Comparison of ENCODE assay signal across 15 mouse cellular contexts in genomic region chr1:59439252-59439651, GRCm38 (mm10). TPM values are rescaled to one million over a fixed set of nuclear protein-coding genes. Genes with fewer than 3 reads are reported as not detected.
A peak's percentile ranks its signal among the peaks of the same experiment; 100 is the strongest.
DNase-seq lines count a peak whose midpoint lies in the region; ATAC-seq lines count a peak whose summit lies in the region.
"Had no signal": no experiment of that assay in that cellular context is flagged by ENCODE, and none has a peak within 500 bp of the region (broad histone marks: within the 10 kb centered on the region; RNA-seq: fewer than 3 reads in every experiment).

No protein-coding gene starts in this region.

- H3K9ac ChIP-seq in kidney, embryonic 14.5 days (ENCODE audit: low read depth, low read length): no peak overlapping the region
- H3K9ac ChIP-seq: embryonic facial prominence, embryonic 12.5 days; limb, embryonic 15.5 days; lung, embryonic 14.5 days had no signal

- no peaks in the 10 kb centered on the region for H3K27me3 ChIP-seq in kidney, embryonic 14.5 days (ENCODE audit: control insufficient read depth, insufficient read depth, low read length)
- H3K27me3 ChIP-seq in heart, embryonic 10.5 days (ENCODE audit: insufficient read depth, poor library complexity, severe bottlenecking): peaks cover 7% of the 10 kb centered on the region; the same call in 1 of the 2 replicates
- H3K27me3 ChIP-seq: embryonic facial prominence, embryonic 12.5 days; limb, embryonic 15.5 days had no signal

- peak; percentile 34 for DNase-seq in adrenal gland, postnatal 25 days
- DNase-seq in adrenal gland, adult 2 months: no peak
- DNase-seq in kidney, adult 18-20 months: peak; percentile 60
- peak; percentile 67 for DNase-seq in cerebellum, adult 9-11 months
- peak; percentile 73 for DNase-seq in kidney, postnatal 10 days
- no peak for DNase-seq in heart, adult 9 months (ENCODE audit: low spot score in 2 of 2)
- DNase-seq in heart, embryonic 10.5 days (ENCODE audit: low spot score): no peak
- DNase-seq: heart, postnatal 4 days; layer of hippocampus, postnatal 36 days; lung, embryonic 14.5 days; right cerebral cortex, postnatal 25 days had no signal

- no peak overlapping the region for H3K27ac ChIP-seq in kidney, embryonic 14.5 days (ENCODE audit: low read depth, low read length)
- no peak overlapping the region for H3K27ac ChIP-seq in heart, embryonic 10.5 days
- H3K27ac ChIP-seq: embryonic facial prominence, embryonic 12.5 days; limb, embryonic 15.5 days had no signal

- H3K36me3 ChIP-seq in kidney, embryonic 14.5 days (ENCODE audit: control insufficient read depth, insufficient read depth, low read length): no peaks in the 10 kb centered on the region
- H3K36me3 ChIP-seq in heart, embryonic 10.5 days: no peaks in the 10 kb centered on the region
- H3K36me3 ChIP-seq: embryonic facial prominence, embryonic 12.5 days; limb, embryonic 15.5 days had no signal

- 71% methylated on average over 2 of the region's 2 CpGs for WGBS in kidney, embryonic 14.5 days
- 73% methylated on average over 2 of the region's 2 CpGs for WGBS in heart, embryonic 10.5 days

- no peak overlapping the region for H3K4me2 ChIP-seq in kidney, embryonic 14.5 days (replicated peaks; ENCODE audit: low read depth, low read length)
- H3K4me2 ChIP-seq: embryonic facial prominence, embryonic 12.5 days; limb, embryonic 15.5 days; lung, embryonic 14.5 days had no signal

- no peak for ATAC-seq in kidney, embryonic 14.5 days (ENCODE audit: low FRiP score, low TSS enrichment)

- H3K9me3 ChIP-seq in kidney, embryonic 14.5 days (ENCODE audit: control insufficient read depth, low read length): no peaks in the 10 kb centered on the region
- H3K9me3 ChIP-seq in heart, embryonic 10.5 days: no peaks in the 10 kb centered on the region
- H3K9me3 ChIP-seq: embryonic facial prominence, embryonic 12.5 days; limb, embryonic 15.5 days had no signal

- peaks cover 8% of the 10 kb centered on the region; the same call in 1 of the 2 replicates for H3K4me1 ChIP-seq in kidney, embryonic 14.5 days (ENCODE audit: control insufficient read depth, insufficient read depth, low read length)
- peaks cover 6% of the 10 kb centered on the region; the same call in 1 of the 2 replicates for H3K4me1 ChIP-seq in heart, embryonic 10.5 days

- no peak overlapping the region for H3K4me3 ChIP-seq in kidney, embryonic 14.5 days (ENCODE audit: low read length)
- H3K4me3 ChIP-seq in heart, embryonic 10.5 days: no peak overlapping the region
- H3K4me3 ChIP-seq: embryonic facial prominence, embryonic 12.5 days; limb, embryonic 15.5 days; myocyte had no signal

RNA-seq across cellular contexts. Expression of gene Fzd7, which starts 43.0 kb away (rescaled TPM):
- 12.7 and 17.9 TPM in 2 replicates for total RNA-seq in adrenal gland, postnatal 25 days (2021)
- 10 to 100 TPM in 1 of 2 experiments, 1 to 10 TPM in 1; 9.9 to 16.7 TPM for total RNA-seq in adrenal gland, adult 2 months (2021)
- polyA plus RNA-seq in adrenal gland, adult 2 months (2012; rRNA removed): 20.1 and 22.0 TPM in 2 replicates
- polyA plus RNA-seq in kidney, embryonic 14.5 days (2014; fragmentation: Nextera tagmentation; extraction: Ambion mirVana): 20.1 and 29.2 TPM in 2 replicates
- polyA plus RNA-seq in heart, embryonic 10.5 days (2016; fragmentation: Nextera tagmentation; extraction: Ambion mirVana): 4.2 and 13.0 TPM in 2 replicates

Comparison
In these comparisons a context has a peak if more than half of its experiments do, and no peak if none do; other contexts are left out.
1. DNase-seq: peak in adrenal gland, postnatal 25 days (single experiment), kidney, adult 18-20 months (single experiment), cerebellum, adult 9-11 months (single experiment) and kidney, postnatal 10 days (single experiment); none in adrenal gland, adult 2 months (single experiment), heart, adult 9 months (0 of 2) and heart, embryonic 10.5 days (single experiment).